Mouse (Mus musculus): Measurements from ENCODE around the gene Lrrn3. TPM values are rescaled to one million over a fixed set of nuclear protein-coding genes. Genes with fewer than 3 reads are reported as not detected.

The Lrrn3 gene
- total RNA-seq, 1 experiment = 0.09 TPM

- Histone ChIP-seq H3K4me1 (ENCODE audit: control insufficient read depth in 2 of 2, insufficient read depth in 2 of 2, low read length in 2 of 2, poor library complexity in 1 of 2) (peaks cover 0 to 2% of the 10 kb centered on the region in 2 experiments; a peak in 1 of 4 replicates), H3K4me3 (ENCODE audit: insufficient read depth in 1 of 2, low read depth in 1 of 2, low read length in 2 of 2, poor library complexity in 1 of 2, severe bottlenecking in 1 of 2) (no peak overlapping the region), H3K9me3 (ENCODE audit: control insufficient read depth, insufficient read depth, low read depth, low read length) (no peaks in the 10 kb centered on the region), H3K27ac (ENCODE audit: insufficient read depth, low read depth, low read length, poor library complexity, severe bottlenecking) (no peak overlapping the region), H3K9ac (ENCODE audit: insufficient read depth, low read depth, low read length, poor library complexity, severe bottlenecking) (no peak overlapping the region), H3K36me3 (ENCODE audit: control insufficient read depth, insufficient read depth, low read length, poor library complexity, severe bottlenecking) (no peaks in the 10 kb centered on the region)
- TF ChIP-seq ZC3H11A (IDR thresholded peaks at IDR 0.05; ENCODE audit: borderline replicate concordance, low read depth, low read length) (peak; percentile 67; the same call in 1 of the 2 replicates), CHD2 (IDR thresholded peaks at IDR 0.05; ENCODE audit: low read depth, low read length) (no peak), HCFC1 (IDR thresholded peaks at IDR 0.05; ENCODE audit: borderline replicate concordance, insufficient read depth, low read length) (no peak), ZNF384 (IDR thresholded peaks at IDR 0.05; ENCODE audit: low read depth, low read length) (no peak), MAFK (IDR thresholded peaks at IDR 0.05; ENCODE audit: insufficient read depth, low read depth, low read length) (no peak)
- DNase-seq (ENCODE audit: low read depth, low spot score) = peak; percentile 37
- in situ Hi-C loops (cut with MboI; ENCODE audit: low sequenced_read_pairs in 2 of 2, unreplicated experiment in 2 of 2) = loop anchor here in 1 of 2 experiments (25.0 kb wide), 1 partner anchor 657 kb away; no protein-coding TSS in a partner anchor
Observed at GRCm38 (mm10) chr12:41494620-41495019, 8.4 kb upstream of the Lrrn3 start.

GRCm38 (mm10) chr12:41487005-41487404 is 774 bp upstream of the Lrrn3 start:
- peak; percentile 83; the same call in 1 of the 2 replicates for TF ChIP-seq ZC3H11A (IDR thresholded peaks at IDR 0.05; ENCODE audit: borderline replicate concordance, low read depth, low read length)
- no peak for TF ChIP-seq ZNF384 (IDR thresholded peaks at IDR 0.05; ENCODE audit: low read depth, low read length)
- TF ChIP-seq CHD2 (IDR thresholded peaks at IDR 0.05; ENCODE audit: low read depth, low read length) = no peak
- no peak for TF ChIP-seq MAFK (IDR thresholded peaks at IDR 0.05; ENCODE audit: insufficient read depth, low read depth, low read length)
- TF ChIP-seq HCFC1 (IDR thresholded peaks at IDR 0.05; ENCODE audit: borderline replicate concordance, insufficient read depth, low read length) = no peak
- H3K4me1 ChIP-seq (ENCODE audit: control insufficient read depth in 2 of 2, insufficient read depth in 2 of 2, low read length in 2 of 2, poor library complexity in 1 of 2) = no peaks in the 10 kb centered on the region
- no peaks in the 10 kb centered on the region for H3K36me3 ChIP-seq (ENCODE audit: control insufficient read depth, insufficient read depth, low read length, poor library complexity, severe bottlenecking)
- peak; percentile 57 for DNase-seq (ENCODE audit: low read depth, low spot score)
- no peak overlapping the region for H3K4me3 ChIP-seq (ENCODE audit: insufficient read depth in 1 of 2, low read depth in 1 of 2, low read length in 2 of 2, poor library complexity in 1 of 2, severe bottlenecking in 1 of 2)
- no peaks in the 10 kb centered on the region for H3K9me3 ChIP-seq (ENCODE audit: control insufficient read depth, insufficient read depth, low read depth, low read length)
- H3K9ac ChIP-seq (ENCODE audit: insufficient read depth, low read depth, low read length, poor library complexity, severe bottlenecking) = no peak overlapping the region
- no peak overlapping the region for H3K27ac ChIP-seq (ENCODE audit: insufficient read depth, low read depth, low read length, poor library complexity, severe bottlenecking)
- in situ Hi-C loops (cut with MboI; ENCODE audit: low sequenced_read_pairs in 2 of 2, unreplicated experiment in 2 of 2) = loop anchor here (5.0 to 25.0 kb wide), 2 partner anchors 645 to 650 kb away; no protein-coding TSS in a partner anchor

GRCm38 (mm10) chr12:41485512-41486215 is 567 bp downstream of the Lrrn3 start:
- H3K4me1 ChIP-seq (ENCODE audit: control insufficient read depth in 2 of 2, insufficient read depth in 2 of 2, low read length in 2 of 2, poor library complexity in 1 of 2) = no peaks in the 10 kb centered on the region
- TF ChIP-seq HCFC1 (IDR thresholded peaks at IDR 0.05; ENCODE audit: borderline replicate concordance, insufficient read depth, low read length) = no peak
- TF ChIP-seq MAFK (IDR thresholded peaks at IDR 0.05; ENCODE audit: insufficient read depth, low read depth, low read length) = no peak
- TF ChIP-seq CHD2 (IDR thresholded peaks at IDR 0.05; ENCODE audit: low read depth, low read length) = no peak
- H3K9ac ChIP-seq (ENCODE audit: insufficient read depth, low read depth, low read length, poor library complexity, severe bottlenecking) = no peak overlapping the region
- H3K27ac ChIP-seq (ENCODE audit: insufficient read depth, low read depth, low read length, poor library complexity, severe bottlenecking) = no peak overlapping the region
- no peaks in the 10 kb centered on the region for H3K9me3 ChIP-seq (ENCODE audit: control insufficient read depth, insufficient read depth, low read depth, low read length)
- no peak overlapping the region for H3K4me3 ChIP-seq (ENCODE audit: insufficient read depth in 1 of 2, low read depth in 1 of 2, low read length in 2 of 2, poor library complexity in 1 of 2, severe bottlenecking in 1 of 2)
- H3K36me3 ChIP-seq (ENCODE audit: control insufficient read depth, insufficient read depth, low read length, poor library complexity, severe bottlenecking) = no peaks in the 10 kb centered on the region
- in situ Hi-C loops (cut with MboI; ENCODE audit: low sequenced_read_pairs in 2 of 2, unreplicated experiment in 2 of 2) = loop anchor here (5.0 to 25.0 kb wide), 2 partner anchors 643 to 648 kb away; no protein-coding TSS in a partner anchor
- no peak for DNase-seq (ENCODE audit: low read depth, low spot score)

GRCm38 (mm10) chr12:41484689-41485511 is 1.3 kb downstream of the Lrrn3 start:
- no peak for DNase-seq (ENCODE audit: low read depth, low spot score)
- no peak for TF ChIP-seq ZNF384 (IDR thresholded peaks at IDR 0.05; ENCODE audit: low read depth, low read length)
- no peak for TF ChIP-seq CHD2 (IDR thresholded peaks at IDR 0.05; ENCODE audit: low read depth, low read length)
- TF ChIP-seq HCFC1 (IDR thresholded peaks at IDR 0.05; ENCODE audit: borderline replicate concordance, insufficient read depth, low read length) = no peak
- no peak for TF ChIP-seq ZC3H11A (IDR thresholded peaks at IDR 0.05; ENCODE audit: borderline replicate concordance, low read depth, low read length)
- TF ChIP-seq MAFK (IDR thresholded peaks at IDR 0.05; ENCODE audit: insufficient read depth, low read depth, low read length) = no peak
- H3K36me3 ChIP-seq (ENCODE audit: control insufficient read depth, insufficient read depth, low read length, poor library complexity, severe bottlenecking) = no peaks in the 10 kb centered on the region
- H3K9me3 ChIP-seq (ENCODE audit: control insufficient read depth, insufficient read depth, low read depth, low read length) = no peaks in the 10 kb centered on the region
- no peaks in the 10 kb centered on the region for H3K4me1 ChIP-seq (ENCODE audit: control insufficient read depth in 2 of 2, insufficient read depth in 2 of 2, low read length in 2 of 2, poor library complexity in 1 of 2)
- no peak overlapping the region for H3K4me3 ChIP-seq (ENCODE audit: insufficient read depth in 1 of 2, low read depth in 1 of 2, low read length in 2 of 2, poor library complexity in 1 of 2, severe bottlenecking in 1 of 2)
- no peak overlapping the region for H3K27ac ChIP-seq (ENCODE audit: insufficient read depth, low read depth, low read length, poor library complexity, severe bottlenecking)
- H3K9ac ChIP-seq (ENCODE audit: insufficient read depth, low read depth, low read length, poor library complexity, severe bottlenecking) = peak overlapping the region; percentile 31; the same call in 1 of the 2 replicates
- in situ Hi-C loops (cut with MboI; ENCODE audit: low sequenced_read_pairs in 2 of 2, unreplicated experiment in 2 of 2) = loop anchor here (5.0 to 25.0 kb wide), 2 partner anchors 643 to 648 kb away; no protein-coding TSS in a partner anchor

All from ES-E14 (cell line).